Mouse (Mus musculus) ES-Bruce4 (cell line): ENCODE measurements around the gene Coa5. TPM values are rescaled to one million over a fixed set of nuclear protein-coding genes. Genes with fewer than 3 reads are reported as not detected.

Experiments used
- H3K27ac ChIP-seq: 2 replicates; pipeline ENCODE4 v1.5.1; 2012; ENCODE audit warnings: low read length, inconsistent platforms; ENCODE audit not compliant: insufficient read depth
- H3K27me3 ChIP-seq: 2 replicates; pipeline ENCODE4 v1.6.1; 2012; ENCODE audit warnings: mild to moderate bottlenecking, low read length, inconsistent platforms; ENCODE audit not compliant: control insufficient read depth, poor library complexity, insufficient read depth, severe bottlenecking
- H3K36me3 ChIP-seq: 2 replicates; pipeline ENCODE4 v1.6.1; 2012; ENCODE audit warnings: inconsistent platforms, mild to moderate bottlenecking, low read length, moderate library complexity; ENCODE audit not compliant: control insufficient read depth, poor library complexity, insufficient read depth, severe bottlenecking
- H3K4me1 ChIP-seq: one replicate; pipeline ENCODE4 v1.8.1; 2011; ENCODE audit warnings: low read length; ENCODE audit not compliant: control insufficient read depth, insufficient read depth
- H3K4me3 ChIP-seq: 2 replicates; pipeline ENCODE4 v1.5.1; 2011; ENCODE audit warnings: low read depth, mild to moderate bottlenecking, low read length
- H3K9ac ChIP-seq: 2 replicates; pipeline ENCODE4 v1.6.1; 2012; ENCODE audit warnings: low read depth, mild to moderate bottlenecking, inconsistent platforms; ENCODE audit not compliant: poor library complexity, severe bottlenecking
- H3K9me3 ChIP-seq: replicated peaks from 2 replicates; pipeline ENCODE4 v1.6.1; 2012; ENCODE audit warnings: mild to moderate bottlenecking, low read length, inconsistent platforms; ENCODE audit not compliant: control insufficient read depth, poor library complexity, insufficient read depth, severe bottlenecking
- CTCF ChIP-seq: IDR thresholded peaks from one replicate; pipeline ENCODE4 v1.8.1; 2011; ENCODE audit warnings: low read depth, low read length
- EP300 ChIP-seq: IDR thresholded peaks from 2 replicates; pipeline ENCODE4 v1.6.1; 2011; ENCODE audit warnings: low read depth, low read length; ENCODE audit not compliant: insufficient read depth
- POLR2A ChIP-seq: IDR thresholded peaks from one replicate; pipeline ENCODE4 v1.8.1; 2011; ENCODE audit warnings: low read length; ENCODE audit not compliant: insufficient read depth
- polyA plus RNA-seq: library from polyadenylated mRNA; stranded (reverse); fragments of >200 nt; gene quantifications from 2 replicates; pipeline ENCODE4 v1.2.4, GENCODE M21; 2011; ENCODE audit warnings: low read depth; ENCODE audit not compliant: missing spikeins, insufficient read depth, insufficient read length

Coa5 gene
- polyA plus RNA-seq, 1 experiment, result 55.4 TPM

- Histone ChIP-seq H3K4me3 (no peak overlapping the region), H3K27ac (no peak overlapping the region), H3K27me3 (no peaks in the 10 kb centered on the region), H3K36me3 (peaks cover 9% of the 10 kb centered on the region; the same call in 1 of the 2 replicates), H3K9me3 (no peaks in the 10 kb centered on the region), H3K9ac (no peak overlapping the region), H3K4me1 (no peaks in the 10 kb centered on the region)
- TF ChIP-seq CTCF, result no peak
- TF ChIP-seq POLR2A, result no peak
- no peak for TF ChIP-seq EP300
Measured at GRCm38 (mm10) chr1:37442848-37443835, 13.2 kb upstream of the Coa5 start.

- no peaks in the 10 kb centered on the region for H3K4me1 ChIP-seq
- H3K27ac ChIP-seq, result no peak overlapping the region
- H3K9ac ChIP-seq, result no peak overlapping the region
- TF ChIP-seq CTCF (no peak), EP300 (no peak), POLR2A (no peak)
- peaks cover 30% of the 10 kb centered on the region for H3K36me3 ChIP-seq
- H3K27me3 ChIP-seq, result no peaks in the 10 kb centered on the region
- no peak overlapping the region for H3K4me3 ChIP-seq
- H3K9me3 ChIP-seq, result no peaks in the 10 kb centered on the region
Measured at GRCm38 (mm10) chr1:37436419-37436818, 6.5 kb upstream of the Coa5 start.

- H3K4me1 ChIP-seq, result no peaks in the 10 kb centered on the region
- H3K4me3 ChIP-seq, result peak overlapping the region; percentile 80
- H3K9ac ChIP-seq, result peak overlapping the region; percentile 74
- no peaks in the 10 kb centered on the region for H3K9me3 ChIP-seq
- H3K27ac ChIP-seq, result no peak overlapping the region
- peaks cover 9% of the 10 kb centered on the region for H3K36me3 ChIP-seq
- no peaks in the 10 kb centered on the region for H3K27me3 ChIP-seq
- TF ChIP-seq CTCF (no peak), EP300 (no peak), POLR2A (no peak)
Measured at GRCm38 (mm10) chr1:37430297-37430840, 466 bp upstream of the Coa5 start.

- Histone ChIP-seq H3K4me1 (no peaks in the 10 kb centered on the region), H3K27ac (no peak overlapping the region), H3K4me3 (peak overlapping the region; percentile 80), H3K9me3 (peaks cover 7% of the 10 kb centered on the region), H3K9ac (peak overlapping the region; percentile 74), H3K36me3 (peaks cover 9% of the 10 kb centered on the region), H3K27me3 (no peaks in the 10 kb centered on the region)
- TF ChIP-seq CTCF (no peak), EP300 (no peak), POLR2A (no peak)
Measured at GRCm38 (mm10) chr1:37428911-37429310, 992 bp downstream of the Coa5 start.

GRCm38 (mm10) chr1:37427144-37427875 lies 2.6 kb downstream of the Coa5 start:
- TF ChIP-seq CTCF (no peak), POLR2A (no peak), EP300 (no peak)
- Histone ChIP-seq H3K4me3 (no peak overlapping the region), H3K4me1 (no peaks in the 10 kb centered on the region), H3K27ac (no peak overlapping the region), H3K36me3 (peaks cover 6% of the 10 kb centered on the region), H3K27me3 (no peaks in the 10 kb centered on the region), H3K9me3 (peaks cover 8% of the 10 kb centered on the region), H3K9ac (no peak overlapping the region)
